Comparison of ENCODE assay signal across 15 mouse cellular contexts in the genomic region with DNA sequence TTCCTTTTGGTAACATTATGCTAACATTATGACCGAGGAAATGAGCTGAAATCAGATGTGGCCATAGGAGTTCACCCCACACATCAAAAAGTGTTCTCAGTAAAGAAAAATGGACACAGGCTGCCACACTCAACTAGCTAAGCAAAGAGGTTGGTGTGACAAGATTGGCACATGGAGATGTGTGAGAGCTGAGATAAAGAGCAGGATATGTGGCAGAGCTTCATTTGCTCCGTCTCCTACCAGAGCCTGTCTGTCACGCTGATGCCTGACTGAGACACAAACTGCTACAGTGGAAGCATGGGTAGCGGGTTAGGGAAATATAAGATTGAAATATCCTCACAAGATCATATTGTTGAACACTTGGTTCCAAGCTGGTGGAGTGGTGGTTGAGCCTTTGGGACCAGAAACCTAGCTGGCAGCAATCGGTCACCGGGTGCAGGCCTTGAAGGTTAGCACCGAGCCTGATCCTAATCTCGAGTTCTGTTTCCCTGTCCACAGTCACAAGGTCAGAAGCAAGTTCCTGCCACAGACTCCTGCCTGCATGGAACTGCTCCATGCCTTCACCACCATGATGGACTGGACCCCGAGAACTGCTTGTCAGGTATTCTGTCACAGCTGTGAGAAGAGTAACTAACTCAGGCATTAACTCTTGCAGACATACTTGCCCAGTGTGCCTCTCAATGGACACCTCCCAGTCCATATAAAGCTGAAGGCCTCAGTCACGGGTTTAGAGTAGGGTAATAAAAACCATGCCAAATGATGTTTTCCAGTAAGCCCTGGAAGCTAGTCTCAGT. TPM values are rescaled to one million over a fixed set of nuclear protein-coding genes. Genes with fewer than 3 reads are reported as not detected.
DNase-seq lines count a peak whose midpoint lies in the region; ATAC-seq lines count a peak whose summit lies in the region.
"Had no signal": no experiment of that assay in that cellular context is flagged by ENCODE, and none has a peak within 500 bp of the region (broad histone marks: within the 10 kb centered on the region; RNA-seq: fewer than 3 reads in every experiment).

No protein-coding gene starts in this region.

- peaks cover 3% of the 10 kb centered on the region; the same call in 1 of the 2 replicates for H3K4me1 ChIP-seq in heart, embryonic 11.5 days (ENCODE audit: control insufficient read depth, insufficient read depth, low read length)
- peaks cover 16% of the 10 kb centered on the region for H3K4me1 ChIP-seq in liver, embryonic 11.5 days (replicated peaks; ENCODE audit: control insufficient read depth, insufficient read depth, low read length)
- H3K4me1 ChIP-seq in intestine, embryonic 15.5 days (replicated peaks), result no peaks in the 10 kb centered on the region; the same call in 1 of the 2 replicates

- 64% methylated on average over 10 of the region's 10 CpGs for WGBS in heart, embryonic 11.5 days (ENCODE audit: insufficient replicate concordance)
- 56% methylated on average over 10 of the region's 10 CpGs for WGBS in liver, embryonic 11.5 days
- 75% methylated on average over 10 of the region's 10 CpGs for WGBS in intestine, embryonic 15.5 days

- intact Hi-C loops in heart, postnatal 10 days (cut with DNase I), result no loop called here

- no peak for ATAC-seq in heart, embryonic 11.5 days (replicated peaks; ENCODE audit: insufficient number of reproducible peaks, low FRiP score, low TSS enrichment)
- peak; percentile 30; the same call in 1 of the 2 replicates for ATAC-seq in liver, embryonic 11.5 days (replicated peaks; ENCODE audit: low FRiP score)
- peak; percentile 70 for ATAC-seq in intestine, embryonic 15.5 days
- ATAC-seq in megakaryocyte-erythroid progenitor cell, adult 5-6 weeks (replicated peaks; ENCODE audit: low FRiP score, low TSS enrichment, poor library complexity, severe bottlenecking), result peak; percentile 90
- ATAC-seq: Patski had no signal

- no peak overlapping the region for H3K4me3 ChIP-seq in heart, embryonic 11.5 days (ENCODE audit: low read depth, low read length)
- H3K4me3 ChIP-seq in liver, embryonic 11.5 days (ENCODE audit: low read depth, low read length), result no peak overlapping the region
- no peak overlapping the region for H3K4me3 ChIP-seq in intestine, embryonic 15.5 days (replicated peaks)
- H3K4me3 ChIP-seq: layer of hippocampus, adult 2 months; limb, embryonic 12.5 days; neural tube, embryonic 13.5 days had no signal

- H3K36me3 ChIP-seq in heart, embryonic 11.5 days (ENCODE audit: control insufficient read depth, insufficient read depth, low read length), result no peaks in the 10 kb centered on the region
- H3K36me3 ChIP-seq in liver, embryonic 11.5 days (ENCODE audit: control insufficient read depth, insufficient read depth, low read length), result no peaks in the 10 kb centered on the region
- no peaks in the 10 kb centered on the region for H3K36me3 ChIP-seq in intestine, embryonic 15.5 days
- H3K36me3 ChIP-seq: limb, embryonic 12.5 days; neural tube, embryonic 13.5 days had no signal

- H3K9me3 ChIP-seq in heart, embryonic 11.5 days (replicated peaks; ENCODE audit: control insufficient read depth, low read length), result no peaks in the 10 kb centered on the region
- no peaks in the 10 kb centered on the region for H3K9me3 ChIP-seq in liver, embryonic 11.5 days (ENCODE audit: control insufficient read depth, low read length)
- no peaks in the 10 kb centered on the region for H3K9me3 ChIP-seq in intestine, embryonic 15.5 days
- H3K9me3 ChIP-seq: limb, embryonic 12.5 days; neural tube, embryonic 13.5 days had no signal

- no peak for DNase-seq in heart, postnatal 10 days
- no peak for DNase-seq in liver, embryonic 11.5 days (ENCODE audit: low spot score)
- DNase-seq in liver, result no peak
- no peak for DNase-seq in cerebellum, adult 11 months
- DNase-seq in cerebellum, adult 9-10 months, result no peak
- DNase-seq: cerebellum, postnatal 25 days; thymus, adult 18-20 months had no signal

- 0 out of 2 replicates have a peak overlapping the region, but pooled peaks have one; percentile 10 for H3K27ac ChIP-seq in heart, embryonic 11.5 days (ENCODE audit: low read depth, low read length)
- H3K27ac ChIP-seq in liver, embryonic 11.5 days (ENCODE audit: low read depth, low read length), result no peak overlapping the region
- peak overlapping the region; percentile 45; the same call in 1 of the 2 replicates for H3K27ac ChIP-seq in intestine, embryonic 15.5 days
- H3K27ac ChIP-seq: layer of hippocampus, adult 2 months; limb, embryonic 12.5 days; neural tube, embryonic 13.5 days had no signal

- H3K9ac ChIP-seq in heart, embryonic 11.5 days (ENCODE audit: low read depth, low read length), result no peak overlapping the region
- H3K9ac ChIP-seq in liver, embryonic 11.5 days (ENCODE audit: low read depth, low read length), result no peak overlapping the region
- H3K9ac ChIP-seq in intestine, embryonic 15.5 days, result no peak overlapping the region
- H3K9ac ChIP-seq: limb, embryonic 12.5 days; neural tube, embryonic 13.5 days had no signal

- H3K4me2 ChIP-seq in heart, embryonic 11.5 days, result no peak overlapping the region
- no peak overlapping the region for H3K4me2 ChIP-seq in liver, embryonic 11.5 days
- no peak overlapping the region for H3K4me2 ChIP-seq in intestine, embryonic 15.5 days (replicated peaks)
- H3K4me2 ChIP-seq: limb, embryonic 12.5 days; midbrain, embryonic 11.5 days; neural tube, embryonic 13.5 days had no signal

- no peaks in the 10 kb centered on the region for H3K27me3 ChIP-seq in heart, embryonic 11.5 days (ENCODE audit: control insufficient read depth, insufficient read depth, low read length)
- no peaks in the 10 kb centered on the region for H3K27me3 ChIP-seq in liver, embryonic 11.5 days (replicated peaks; ENCODE audit: control insufficient read depth, insufficient read depth, low read length)
- H3K27me3 ChIP-seq in intestine, embryonic 15.5 days (replicated peaks), result no peaks in the 10 kb centered on the region
- H3K27me3 ChIP-seq: limb, embryonic 12.5 days; neural tube, embryonic 13.5 days; Patski had no signal

RNA-seq across cellular contexts. Expression of a gene that starts 7.4 kb away (rescaled TPM):
- polyA plus RNA-seq in heart, embryonic 11.5 days (2014; fragmentation: Nextera tagmentation; extraction: Ambion mirVana), result 73.2 and 82.1 TPM in 2 replicates
- 10 to 100 TPM; 51.9 to 58.9 TPM for total RNA-seq in heart, postnatal 10 days (2021)
- polyA plus RNA-seq in liver, embryonic 11.5 days (2014; fragmentation: Nextera tagmentation; extraction: Ambion mirVana), result 56.9 and 63.2 TPM in 2 replicates
- 115 and 119 TPM in 2 replicates for polyA plus RNA-seq in intestine, embryonic 15.5 days (2015; fragmentation: Nextera tagmentation; extraction: Ambion mirVana)
- total RNA-seq in megakaryocyte-erythroid progenitor cell, adult 5-6 weeks (2014; fragmentation: Nextera tagmentation), result 16.1 and 33.3 TPM in 2 replicates
- total RNA-seq in megakaryocyte-erythroid progenitor cell, adult 5-6 weeks (2017), result 46.3 and 61.6 TPM in 2 replicates
